Mouse (Mus musculus) hindbrain, embryonic 16.5 days (tissue): ENCODE results near the gene Tac2. TPM values are rescaled to one million over a fixed set of nuclear protein-coding genes. Genes with fewer than 3 reads are reported as not detected.

Experiments
- ATAC-seq: fragments of 200-750 bp; cut with Nextera tagmentation; 2 replicates; pipeline ENCODE4 v1.8.0; 2017; ENCODE audit warnings: moderate TSS enrichment, moderate library complexity
- H3K27ac ChIP-seq: fragments of 300-500 bp; sonication (generic); 2 replicates; pipeline ENCODE4 v1.5.1; 2014; ENCODE audit warnings: low read depth, mild to moderate bottlenecking, control low read depth, low read length, moderate library complexity
- H3K27me3 ChIP-seq: fragments of 300-500 bp; sonication (generic); replicated peaks from 2 replicates; pipeline ENCODE4 v1.6.1; 2014; ENCODE audit warnings: low read length; ENCODE audit not compliant: control insufficient read depth, insufficient read depth
- H3K36me3 ChIP-seq: fragments of 300-500 bp; sonication (generic); 2 replicates; pipeline ENCODE4 v1.6.1; 2014; ENCODE audit warnings: mild to moderate bottlenecking, low read length, moderate library complexity, mixed read lengths; ENCODE audit not compliant: control insufficient read depth, insufficient read depth
- H3K4me1 ChIP-seq: fragments of 300-500 bp; sonication (generic); 2 replicates; pipeline ENCODE4 v1.6.1; 2014; ENCODE audit warnings: low read depth, low read length; ENCODE audit not compliant: control insufficient read depth, insufficient read depth
- H3K4me2 ChIP-seq: fragments of 300-500 bp; sonication (generic); 2 replicates; pipeline ENCODE4 v1.6.1; 2014; ENCODE audit warnings: mild to moderate bottlenecking, low read length, control low read depth, moderate library complexity
- H3K4me3 ChIP-seq: fragments of 300-500 bp; sonication (generic); 2 replicates; pipeline ENCODE4 v1.5.1; 2014; ENCODE audit warnings: mild to moderate bottlenecking, low read length, control low read depth, moderate library complexity
- H3K9ac ChIP-seq: fragments of 300-500 bp; sonication (generic); 2 replicates; pipeline ENCODE4 v1.6.1; 2014; ENCODE audit warnings: low read depth, mild to moderate bottlenecking, control low read depth, low read length, moderate library complexity
- H3K9me3 ChIP-seq: fragments of 300-500 bp; sonication (generic); 2 replicates; pipeline ENCODE4 v1.6.1; 2014; ENCODE audit warnings: mild to moderate bottlenecking, low read length, moderate library complexity; ENCODE audit not compliant: control insufficient read depth
- WGBS: fragments of 180-500 bp; shearing (Covaris S2); extraction: QIAGEN DNeasy Blood & Tissue Kit; methylation state at CpG from one replicate; pipeline ENCODE4 v1.1.7; 2014; 5-methylcytosine and 5-hydroxymethylcytosine counted together
- polyA plus RNA-seq: library from polyadenylated mRNA; unstranded; fragments of >200 nt; fragmentation: Nextera tagmentation; extraction: Ambion mirVana; gene quantifications from 2 replicates; pipeline ENCODE4 v1.2.1, GENCODE M21; 2015

The Tac2 gene
- polyA plus RNA-seq, 1 experiment from 2014 or later: 2.5 TPM

- ATAC-seq: no peak
- no peaks in the 10 kb centered on the region for H3K27me3 ChIP-seq
- WGBS: 85% methylated on average over 13 of the region's 13 CpGs
Measured at GRCm38 (mm10) chr10:127710331-127710730, 13.9 kb upstream of the Tac2 start.

GRCm38 (mm10) chr10:127712736-127713135, 11.5 kb upstream of the Tac2 start:
- Histone ChIP-seq H3K4me3 (no peak overlapping the region), H3K4me1 (no peaks in the 10 kb centered on the region), H3K27me3 (no peaks in the 10 kb centered on the region), H3K36me3 (no peaks in the 10 kb centered on the region), H3K9me3 (no peaks in the 10 kb centered on the region), H3K4me2 (no peak overlapping the region), H3K27ac (no peak overlapping the region), H3K9ac (no peak overlapping the region)
- 81% methylated on average over 6 of the region's 6 CpGs for WGBS
- ATAC-seq: no peak

More at GRCm38 (mm10) chr10:127710331-127710730, 13.9 kb upstream of the Tac2 start:
- H3K4me1 ChIP-seq: no peaks in the 10 kb centered on the region
- H3K27ac ChIP-seq: no peak overlapping the region
- H3K9me3 ChIP-seq: no peaks in the 10 kb centered on the region
- H3K9ac ChIP-seq: no peak overlapping the region
- H3K4me3 ChIP-seq: no peak overlapping the region
- H3K36me3 ChIP-seq: no peaks in the 10 kb centered on the region
- no peak overlapping the region for H3K4me2 ChIP-seq

GRCm38 (mm10) chr10:127721671-127722418, 2.4 kb upstream of the Tac2 start:
- Histone ChIP-seq H3K4me3 (no peak overlapping the region), H3K4me1 (peaks cover 9% of the 10 kb centered on the region), H3K4me2 (peak overlapping the region; percentile 41), H3K27ac (0 out of 2 replicates have a peak overlapping the region, but pooled peaks have one; percentile 8), H3K9me3 (no peaks in the 10 kb centered on the region), H3K36me3 (no peaks in the 10 kb centered on the region), H3K9ac (peak overlapping the region; percentile 29; the same call in 1 of the 2 replicates), H3K27me3 (no peaks in the 10 kb centered on the region; the same call in 1 of the 2 replicates)
- 8% methylated on average over 20 of the region's 20 CpGs for WGBS
- peak; percentile 50 for ATAC-seq

GRCm38 (mm10) chr10:127725136-127725535, 858 bp downstream of the Tac2 start:
- ATAC-seq: no peak

GRCm38 (mm10) chr10:127728437-127728836, 4.2 kb downstream of the Tac2 start:
- no peaks in the 10 kb centered on the region for H3K27me3 ChIP-seq
- 57% methylated on average over 8 of the region's 8 CpGs for WGBS
- H3K27ac ChIP-seq: no peak overlapping the region
- peak; percentile 72 for ATAC-seq
- H3K36me3 ChIP-seq: no peaks in the 10 kb centered on the region
- H3K4me3 ChIP-seq: no peak overlapping the region
- H3K4me1 ChIP-seq: peaks cover 2% of the 10 kb centered on the region; the same call in 1 of the 2 replicates
- H3K9me3 ChIP-seq: no peaks in the 10 kb centered on the region
- H3K9ac ChIP-seq: no peak overlapping the region
- H3K4me2 ChIP-seq: no peak overlapping the region

More at GRCm38 (mm10) chr10:127725136-127725535, 858 bp downstream of the Tac2 start:
- peaks cover 9% of the 10 kb centered on the region for H3K4me1 ChIP-seq
- H3K9ac ChIP-seq: no peak overlapping the region
- H3K4me2 ChIP-seq: no peak overlapping the region
- H3K27me3 ChIP-seq: no peaks in the 10 kb centered on the region; the same call in 1 of the 2 replicates
- H3K27ac ChIP-seq: no peak overlapping the region
- no peaks in the 10 kb centered on the region for H3K36me3 ChIP-seq
- no peaks in the 10 kb centered on the region for H3K9me3 ChIP-seq
- 85% methylated on average over 4 of the region's 4 CpGs for WGBS
- no peak overlapping the region for H3K4me3 ChIP-seq

- Histone ChIP-seq H3K27ac (no peak overlapping the region), H3K4me3 (no peak overlapping the region), H3K4me1 (peaks cover 2% of the 10 kb centered on the region; the same call in 1 of the 2 replicates), H3K27me3 (no peaks in the 10 kb centered on the region), H3K9ac (no peak overlapping the region), H3K9me3 (no peaks in the 10 kb centered on the region), H3K36me3 (no peaks in the 10 kb centered on the region), H3K4me2 (no peak overlapping the region)
- ATAC-seq: no peak
- WGBS: 52% methylated on average over 11 of the region's 11 CpGs
Measured at GRCm38 (mm10) chr10:127730285-127730932, 6.1 kb downstream of the Tac2 start.

GRCm38 (mm10) chr10:127730933-127731310, 6.6 kb downstream of the Tac2 start:
- Histone ChIP-seq H3K4me2 (no peak overlapping the region), H3K4me1 (peaks cover 2% of the 10 kb centered on the region; the same call in 1 of the 2 replicates), H3K36me3 (no peaks in the 10 kb centered on the region), H3K27ac (no peak overlapping the region), H3K27me3 (no peaks in the 10 kb centered on the region), H3K4me3 (no peak overlapping the region), H3K9me3 (no peaks in the 10 kb centered on the region), H3K9ac (no peak overlapping the region)
- no peak for ATAC-seq
- 28% methylated on average over 9 of the region's 9 CpGs for WGBS

- Histone ChIP-seq H3K4me1 (peaks cover 2% of the 10 kb centered on the region; the same call in 1 of the 2 replicates), H3K9ac (no peak overlapping the region), H3K27me3 (no peaks in the 10 kb centered on the region), H3K4me2 (no peak overlapping the region), H3K36me3 (no peaks in the 10 kb centered on the region), H3K27ac (no peak overlapping the region), H3K4me3 (no peak overlapping the region), H3K9me3 (no peaks in the 10 kb centered on the region)
- ATAC-seq: no peak
- 41% methylated on average over 5 of the region's 5 CpGs for WGBS
Measured at GRCm38 (mm10) chr10:127731397-127731796, 7.1 kb downstream of the Tac2 start.

- Histone ChIP-seq H3K27me3 (no peaks in the 10 kb centered on the region), H3K36me3 (no peaks in the 10 kb centered on the region), H3K4me1 (peaks cover 2% of the 10 kb centered on the region; the same call in 1 of the 2 replicates), H3K27ac (no peak overlapping the region), H3K4me3 (no peak overlapping the region), H3K9ac (no peak overlapping the region), H3K9me3 (no peaks in the 10 kb centered on the region), H3K4me2 (no peak overlapping the region)
- ATAC-seq: no peak
- WGBS: 53% methylated on average over 5 of the region's 5 CpGs
Measured at GRCm38 (mm10) chr10:127734434-127734833, 10.2 kb downstream of the Tac2 start.
